Mouse (Mus musculus) regulatory T cell (primary cell): ENCODE results near the gene Crkl.

Experiments
- in situ Hi-C: fragments of 300-600 bp; cut with MboI, MseI; formaldehyde crosslinking; loops from one replicate; pipeline ENCODE4 v1.15.1; 2025; ENCODE audit warnings: high pct_unique_total_duplicates

Gene Crkl

GRCm38 (mm10) chr16:17527606-17528005 is 75.8 kb downstream of the Crkl start:
- in situ Hi-C loops = no loop called here

- in situ Hi-C loops = no loop called here
Measured at GRCm38 (mm10) chr16:17528276-17528675, 76.5 kb downstream of the Crkl start.

- in situ Hi-C loops = loop anchor here (5.0 kb wide), 1 partner anchor 123 kb away; the partner anchor contains the start of genes Pi4ka and Snap29
Measured at GRCm38 (mm10) chr16:17529981-17530586, 78.3 kb downstream of the Crkl start.

GRCm38 (mm10) chr16:17530640-17531288 is 79.0 kb downstream of the Crkl start, which contains the start of gene Thap7:
TSS of gene Thap7 (minus strand) at chr16:17531136.
- in situ Hi-C loops = loop anchor here (5.0 kb wide), 1 partner anchor 123 kb away; the partner anchor contains the start of genes Pi4ka and Snap29

- in situ Hi-C loops = loop anchor here (5.0 kb wide), 1 partner anchor 125 kb away; the partner anchor contains the start of genes Pi4ka and Snap29
Measured at GRCm38 (mm10) chr16:17532271-17532670, 80.5 kb downstream of the Crkl start.

- in situ Hi-C loops = loop anchor here (5.0 kb wide), 1 partner anchor 126 kb away; the partner anchor contains the start of genes Pi4ka and Snap29
Measured at GRCm38 (mm10) chr16:17532676-17533329, 81.0 kb downstream of the Crkl start.

- in situ Hi-C loops = no loop called here
Measured at GRCm38 (mm10) chr16:17536584-17536983, 84.8 kb downstream of the Crkl start.
